Mouse (Mus musculus) erythroblast, embryonic 14.5 days (primary cell): ENCODE results near the gene Dip2b. TPM values are rescaled to one million over a fixed set of nuclear protein-coding genes. Genes with fewer than 3 reads are reported as not detected.

Experiments
- H3K27me3 ChIP-seq: 2 replicates; pipeline ENCODE4 v1.6.1; 2012; ENCODE audit warnings: inconsistent platforms; ENCODE audit not compliant: control insufficient read depth
- H3K36me3 ChIP-seq: 2 replicates; pipeline ENCODE4 v1.6.1; 2012; ENCODE audit warnings: mild to moderate bottlenecking, inconsistent platforms; ENCODE audit not compliant: control insufficient read depth
- H3K4me1 ChIP-seq: 2 replicates; pipeline ENCODE4 v1.6.1; 2012; ENCODE audit warnings: inconsistent platforms; ENCODE audit not compliant: control insufficient read depth
- H3K4me3 ChIP-seq: replicated peaks from 2 replicates; pipeline ENCODE3; 2012; ENCODE audit warnings: moderate library complexity, mild to moderate bottlenecking, inconsistent platforms
- H3K9me3 ChIP-seq: 2 replicates; pipeline ENCODE4 v1.6.1; 2012; ENCODE audit warnings: low read length, inconsistent platforms, mixed read lengths; ENCODE audit not compliant: control insufficient read depth
- GATA1 ChIP-seq: IDR thresholded peaks from 2 replicates; pipeline ENCODE4 v1.6.1; 2012; ENCODE audit warnings: low read length, inconsistent platforms, mixed read lengths
- TAL1 ChIP-seq: IDR thresholded peaks from 3 replicates; pipeline ENCODE4 v1.6.1; 2012; ENCODE audit warnings: low read length, inconsistent platforms, mixed read lengths
- polyA plus RNA-seq: library from polyadenylated mRNA; stranded (reverse); fragments of >175 nt; gene quantifications from 2 replicates; pipeline ENCODE4 v1.2.3, GENCODE M21; 2012

The Dip2b gene
- polyA plus RNA-seq, 1 experiment: 0.03 TPM

- H3K27me3 ChIP-seq: no peaks in the 10 kb centered on the region
Measured at GRCm38 (mm10) chr15:100112309-100112966, 74.0 kb downstream of the Dip2b start.

GRCm38 (mm10) chr15:100113343-100114275, 75.1 kb downstream of the Dip2b start:
- H3K9me3 ChIP-seq: no peaks in the 10 kb centered on the region
- TF ChIP-seq GATA1 (no peak), TAL1 (no peak)
- H3K4me3 ChIP-seq: no peak overlapping the region
- peaks cover 26% of the 10 kb centered on the region for H3K4me1 ChIP-seq
- peaks cover 8% of the 10 kb centered on the region for H3K36me3 ChIP-seq
- no peaks in the 10 kb centered on the region for H3K27me3 ChIP-seq

More at GRCm38 (mm10) chr15:100112309-100112966, 74.0 kb downstream of the Dip2b start:
- Histone ChIP-seq H3K4me3 (no peak overlapping the region), H3K36me3 (peaks cover 2% of the 10 kb centered on the region), H3K4me1 (peaks cover 26% of the 10 kb centered on the region), H3K9me3 (no peaks in the 10 kb centered on the region)
- no peak for TF ChIP-seq TAL1
- no peak for TF ChIP-seq GATA1

- Histone ChIP-seq H3K36me3 (peaks cover 8% of the 10 kb centered on the region), H3K4me3 (no peak overlapping the region), H3K9me3 (no peaks in the 10 kb centered on the region), H3K4me1 (peaks cover 26% of the 10 kb centered on the region), H3K27me3 (no peaks in the 10 kb centered on the region)
- TF ChIP-seq TAL1 (no peak), GATA1 (no peak)
Measured at GRCm38 (mm10) chr15:100115416-100115815, 77.0 kb downstream of the Dip2b start.

- Histone ChIP-seq H3K36me3 (peaks cover 8% of the 10 kb centered on the region), H3K4me3 (no peak overlapping the region), H3K27me3 (no peaks in the 10 kb centered on the region), H3K4me1 (peaks cover 26% of the 10 kb centered on the region), H3K9me3 (no peaks in the 10 kb centered on the region)
- TF ChIP-seq GATA1 (no peak), TAL1 (no peak)
Measured at GRCm38 (mm10) chr15:100116325-100116724, 77.9 kb downstream of the Dip2b start.

- Histone ChIP-seq H3K4me3 (no peak overlapping the region), H3K4me1 (peaks cover 4% of the 10 kb centered on the region), H3K9me3 (no peaks in the 10 kb centered on the region), H3K27me3 (no peaks in the 10 kb centered on the region), H3K36me3 (peaks cover 8% of the 10 kb centered on the region)
- TF ChIP-seq TAL1 (no peak), GATA1 (no peak)
Measured at GRCm38 (mm10) chr15:100119225-100119788, 80.8 kb downstream of the Dip2b start.

GRCm38 (mm10) chr15:100121437-100121836, 83.0 kb downstream of the Dip2b start:
- Histone ChIP-seq H3K36me3 (peaks cover 5% of the 10 kb centered on the region), H3K9me3 (no peaks in the 10 kb centered on the region), H3K27me3 (no peaks in the 10 kb centered on the region), H3K4me1 (peaks cover 12% of the 10 kb centered on the region), H3K4me3 (no peak overlapping the region)
- TF ChIP-seq TAL1: no peak
- TF ChIP-seq GATA1: no peak

- peaks cover 14% of the 10 kb centered on the region for H3K4me1 ChIP-seq
- TF ChIP-seq TAL1 (no peak), GATA1 (no peak)
- H3K9me3 ChIP-seq: no peaks in the 10 kb centered on the region
- no peaks in the 10 kb centered on the region for H3K36me3 ChIP-seq
- no peaks in the 10 kb centered on the region for H3K27me3 ChIP-seq
- no peak overlapping the region for H3K4me3 ChIP-seq
Measured at GRCm38 (mm10) chr15:100123867-100124266, 85.4 kb downstream of the Dip2b start.

GRCm38 (mm10) chr15:100125245-100125644, 86.8 kb downstream of the Dip2b start:
- no peak for TF ChIP-seq TAL1
- no peak for TF ChIP-seq GATA1
- H3K4me1 ChIP-seq: peaks cover 14% of the 10 kb centered on the region
- no peaks in the 10 kb centered on the region for H3K27me3 ChIP-seq
- H3K9me3 ChIP-seq: no peaks in the 10 kb centered on the region
- H3K36me3 ChIP-seq: no peaks in the 10 kb centered on the region
- no peak overlapping the region for H3K4me3 ChIP-seq
